Mouse (Mus musculus) midbrain, embryonic 16.5 days (tissue): Measurements from ENCODE around the gene Gm20388. TPM values are rescaled to one million over a fixed set of nuclear protein-coding genes. Genes with fewer than 3 reads are reported as not detected.

ENCODE experiments used
- ATAC-seq: fragments of 200-750 bp; cut with Nextera tagmentation; 2 replicates; pipeline ENCODE4 v1.8.0; 2017; ENCODE audit warnings: moderate TSS enrichment
- H3K27ac ChIP-seq: fragments of 300-500 bp; sonication (generic); 2 replicates; pipeline ENCODE4 v1.5.1; 2014; ENCODE audit warnings: mild to moderate bottlenecking, low read length, mixed read lengths
- H3K27me3 ChIP-seq: fragments of 300-500 bp; sonication (generic); 2 replicates; pipeline ENCODE4 v1.6.1; 2014; ENCODE audit warnings: low read depth, low read length, mixed read lengths; ENCODE audit not compliant: control insufficient read depth, insufficient read depth
- H3K36me3 ChIP-seq: fragments of 300-500 bp; sonication (generic); 2 replicates; pipeline ENCODE4 v1.6.1; 2014; ENCODE audit warnings: mild to moderate bottlenecking, low read length, moderate library complexity, mixed read lengths; ENCODE audit not compliant: control insufficient read depth, insufficient read depth
- H3K4me1 ChIP-seq: fragments of 300-500 bp; sonication (generic); 2 replicates; pipeline ENCODE4 v1.6.1; 2014; ENCODE audit warnings: mild to moderate bottlenecking, low read length, mixed read lengths; ENCODE audit not compliant: control insufficient read depth, insufficient read depth
- H3K4me2 ChIP-seq: fragments of 300-500 bp; sonication (generic); 2 replicates; pipeline ENCODE4 v1.6.1; 2014; ENCODE audit warnings: mild to moderate bottlenecking, low read length, mixed read lengths
- H3K4me3 ChIP-seq: fragments of 300-500 bp; sonication (generic); 2 replicates; pipeline ENCODE4 v1.5.1; 2014; ENCODE audit warnings: low read depth, mild to moderate bottlenecking, low read length, moderate library complexity, mixed read lengths
- H3K9ac ChIP-seq: fragments of 300-500 bp; sonication (generic); 2 replicates; pipeline ENCODE4 v1.6.1; 2014; ENCODE audit warnings: low read depth, low read length, mixed read lengths
- H3K9me3 ChIP-seq: fragments of 300-500 bp; sonication (generic); replicated peaks from 2 replicates; pipeline ENCODE4 v1.6.1; 2014; ENCODE audit warnings: mild to moderate bottlenecking, low read length, mixed read lengths; ENCODE audit not compliant: control insufficient read depth, poor library complexity, severe bottlenecking
- WGBS: fragments of 180-500 bp; shearing (Covaris S2); extraction: QIAGEN DNeasy Blood & Tissue Kit; methylation state at CpG from one replicate; pipeline ENCODE4 v1.1.7; 2014; 5-methylcytosine and 5-hydroxymethylcytosine counted together
- polyA plus RNA-seq: library from polyadenylated mRNA; unstranded; fragments of >200 nt; fragmentation: Nextera tagmentation; extraction: Ambion mirVana; gene quantifications from 2 replicates; pipeline ENCODE4 v1.2.1, GENCODE M21; 2015

The Gm20388 gene
- polyA plus RNA-seq, 1 experiment from 2014 or later, result 7.5 TPM

DNA sequence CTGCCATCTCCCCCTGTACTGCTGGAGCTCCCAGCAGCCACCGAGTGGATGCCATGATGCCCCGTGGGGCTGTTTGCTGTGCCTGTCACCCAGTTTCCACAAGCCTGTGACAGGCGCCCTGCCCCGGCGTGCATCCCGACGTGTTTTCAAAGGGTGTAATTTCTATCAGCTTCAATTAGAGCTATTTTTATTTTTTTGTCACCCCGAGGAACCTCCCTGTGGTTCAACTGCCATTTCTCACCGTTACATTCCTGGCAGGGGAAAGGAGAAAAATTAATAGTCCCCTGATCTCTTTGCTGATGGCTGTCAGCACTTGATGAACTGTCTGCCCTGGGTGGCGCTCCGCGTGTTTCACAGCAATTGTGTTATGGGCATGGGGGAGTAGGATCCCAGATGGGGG lies 432.9 kb downstream of the Gm20388 start:
- H3K27ac ChIP-seq, result peak overlapping the region; percentile 55
- WGBS, result 43% methylated on average over 12 of the region's 12 CpGs

DNA sequence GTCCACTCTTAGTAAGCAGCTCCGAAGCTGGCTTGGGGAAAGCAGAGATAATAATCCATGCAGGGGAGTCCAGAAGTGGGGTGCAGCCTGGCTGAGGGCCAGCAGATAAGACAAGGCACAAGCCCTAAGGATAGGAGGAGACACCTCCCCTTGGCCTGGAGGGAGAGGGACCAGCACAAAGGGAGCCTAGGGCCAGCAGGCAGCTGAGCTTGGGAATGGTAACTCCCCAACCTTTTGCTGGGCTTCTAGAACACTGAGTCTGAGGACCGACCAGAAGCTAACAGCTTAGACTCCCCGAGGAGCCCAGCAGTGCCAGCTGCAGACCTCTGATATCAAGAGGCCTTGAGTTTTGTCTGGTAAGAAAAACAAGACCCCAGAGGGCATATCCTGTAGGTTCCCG lies 433.5 kb downstream of the Gm20388 start:
- Histone ChIP-seq H3K27me3 (no peaks in the 10 kb centered on the region), H3K4me3 (no peak overlapping the region), H3K4me2 (no peak overlapping the region), H3K4me1 (peaks cover 47% of the 10 kb centered on the region), H3K27ac (peak overlapping the region; percentile 64), H3K36me3 (no peaks in the 10 kb centered on the region), H3K9me3 (no peaks in the 10 kb centered on the region), H3K9ac (peak overlapping the region; percentile 26; the same call in 1 of the 2 replicates)
- WGBS, result 14% methylated on average over 4 of the region's 4 CpGs
- no peak for ATAC-seq

More for the DNA sequence above, 432.9 kb downstream of the Gm20388 start:
- Histone ChIP-seq H3K9me3 (no peaks in the 10 kb centered on the region), H3K4me3 (no peak overlapping the region), H3K4me1 (peaks cover 42% of the 10 kb centered on the region), H3K27me3 (no peaks in the 10 kb centered on the region), H3K4me2 (no peak overlapping the region), H3K36me3 (no peaks in the 10 kb centered on the region), H3K9ac (no peak overlapping the region)
- ATAC-seq, result no peak

DNA sequence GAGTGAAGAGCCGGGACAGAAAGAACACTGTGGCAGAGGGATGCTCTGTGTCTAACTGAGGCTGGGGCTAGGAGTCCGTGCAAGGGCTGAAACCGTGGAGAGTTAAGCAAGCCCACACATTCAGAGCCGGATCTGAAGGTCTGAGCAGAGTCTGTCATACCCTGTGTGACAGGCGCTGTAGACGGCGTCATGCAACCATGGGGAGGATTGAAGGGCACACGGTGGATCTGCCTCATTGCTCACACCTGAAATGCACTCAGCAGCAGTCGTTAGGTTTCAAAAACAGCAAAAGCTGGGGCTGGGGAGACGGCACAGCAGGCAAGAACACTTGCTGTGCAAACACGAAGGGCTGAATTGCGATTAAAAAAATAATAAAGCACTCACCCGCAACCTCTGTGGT lies 433.9 kb downstream of the Gm20388 start:
- peak overlapping the region; percentile 64 for H3K27ac ChIP-seq
- no peaks in the 10 kb centered on the region for H3K36me3 ChIP-seq
- peaks cover 47% of the 10 kb centered on the region for H3K4me1 ChIP-seq
- WGBS, result 15% methylated on average over 13 of the region's 13 CpGs
- H3K27me3 ChIP-seq, result no peaks in the 10 kb centered on the region
- ATAC-seq, result no peak
- peak overlapping the region; percentile 26; the same call in 1 of the 2 replicates for H3K9ac ChIP-seq
- H3K4me2 ChIP-seq, result no peak overlapping the region
- H3K4me3 ChIP-seq, result no peak overlapping the region
- no peaks in the 10 kb centered on the region for H3K9me3 ChIP-seq

DNA sequence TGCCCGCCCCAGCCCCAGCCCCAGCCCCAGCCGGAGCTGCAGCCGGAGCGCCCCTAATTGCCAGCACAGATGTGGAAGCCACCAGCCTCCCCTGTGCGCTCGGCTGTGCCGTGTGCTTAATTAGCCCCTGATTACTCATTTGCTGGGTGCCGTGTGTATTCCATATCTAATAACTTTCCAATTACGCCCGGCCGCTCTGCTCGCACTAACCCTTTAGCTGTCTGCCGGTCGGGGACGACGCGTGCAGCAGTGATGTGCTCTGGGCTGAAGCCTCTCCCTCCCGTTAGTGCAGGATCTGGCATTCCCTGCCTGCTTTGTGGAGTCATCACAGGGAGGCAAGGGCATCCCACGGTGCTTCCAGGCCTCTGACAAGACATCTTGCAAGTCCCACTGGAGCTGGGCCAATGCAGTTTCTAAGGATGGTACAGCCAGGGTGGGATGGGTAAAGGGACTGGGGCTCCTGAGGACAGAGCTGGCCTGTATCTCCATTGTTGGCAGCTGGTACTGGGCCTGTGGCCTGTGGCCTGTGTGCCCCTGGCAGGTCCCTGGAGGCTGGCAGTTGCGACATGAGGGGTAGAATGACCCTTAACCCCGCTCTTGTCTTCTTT lies 437.2 kb downstream of the Gm20388 start:
- peak overlapping the region; percentile 19; the same call in 1 of the 2 replicates for H3K4me2 ChIP-seq
- WGBS, result 22% methylated on average over 21 of the region's 21 CpGs
- peak; percentile 49; the same call in 1 of the 2 replicates for ATAC-seq

DNA sequence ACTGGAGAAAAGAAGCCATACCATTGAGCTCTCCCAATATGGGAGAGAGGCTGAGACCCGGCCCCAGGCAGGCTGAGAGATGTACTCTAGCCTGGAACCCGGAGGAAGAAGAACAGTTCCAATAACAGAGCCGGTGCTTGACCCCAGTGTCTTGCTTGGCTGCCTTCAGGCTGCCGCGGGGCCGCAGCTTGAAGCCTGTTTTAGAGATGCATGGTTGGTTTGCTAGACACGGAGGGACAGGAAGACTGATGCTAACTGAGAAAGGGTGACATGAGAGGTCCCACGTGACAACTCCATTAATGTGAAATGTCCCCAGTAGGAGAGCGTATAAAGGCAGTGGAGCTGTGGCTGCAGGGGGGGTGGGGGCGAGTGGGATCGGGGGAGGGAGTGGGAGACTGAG lies 438.3 kb downstream of the Gm20388 start:
- no peak for ATAC-seq
- peaks cover 36% of the 10 kb centered on the region for H3K4me1 ChIP-seq
- no peak overlapping the region for H3K27ac ChIP-seq
- no peaks in the 10 kb centered on the region for H3K36me3 ChIP-seq
- no peak overlapping the region for H3K4me3 ChIP-seq
- no peak overlapping the region for H3K4me2 ChIP-seq
- no peak overlapping the region for H3K9ac ChIP-seq
- 23% methylated on average over 11 of the region's 11 CpGs for WGBS
- H3K9me3 ChIP-seq, result no peaks in the 10 kb centered on the region
- H3K27me3 ChIP-seq, result no peaks in the 10 kb centered on the region

More for the DNA sequence above, 437.2 kb downstream of the Gm20388 start:
- Histone ChIP-seq H3K9me3 (no peaks in the 10 kb centered on the region), H3K27ac (peak overlapping the region; percentile 74), H3K27me3 (no peaks in the 10 kb centered on the region), H3K4me3 (no peak overlapping the region), H3K9ac (peak overlapping the region; percentile 44), H3K36me3 (no peaks in the 10 kb centered on the region), H3K4me1 (peaks cover 40% of the 10 kb centered on the region)

DNA sequence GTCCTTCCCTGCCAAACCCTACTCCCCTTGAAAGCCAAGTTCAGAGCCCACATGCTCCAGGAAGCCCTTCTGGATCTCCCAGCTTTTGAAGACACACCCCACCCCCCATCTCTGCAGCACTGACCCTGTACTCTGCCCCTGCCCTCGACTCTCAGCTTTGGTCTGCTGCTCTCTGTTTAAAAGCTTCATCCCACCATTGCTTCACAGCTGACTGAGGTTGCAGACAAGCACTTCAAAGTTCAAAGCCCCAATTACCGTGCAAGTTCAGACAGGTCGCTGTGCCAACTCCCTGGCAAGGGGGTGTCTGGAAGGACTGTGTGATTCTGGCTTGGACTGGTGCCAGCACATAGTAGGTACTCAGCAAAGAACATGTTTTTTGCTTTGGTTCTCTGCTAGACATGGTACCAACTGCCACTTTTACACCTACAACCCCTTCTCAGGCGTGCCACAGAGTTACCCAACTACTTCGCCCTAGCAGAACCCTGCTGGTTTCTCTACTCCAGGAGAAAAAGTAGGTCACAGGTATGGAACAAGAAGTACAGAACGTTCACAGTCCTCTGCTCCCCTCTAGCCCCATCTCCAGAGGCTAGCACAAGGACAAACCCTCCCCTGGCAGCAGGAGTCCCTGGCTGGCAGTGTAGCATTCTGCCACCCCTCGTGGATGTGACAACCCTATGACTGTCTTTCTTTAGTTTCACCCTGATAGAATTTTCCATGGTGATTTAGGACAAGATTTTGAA lies 440.9 kb downstream of the Gm20388 start:
- H3K4me3 ChIP-seq, result no peak overlapping the region
- H3K9me3 ChIP-seq, result no peaks in the 10 kb centered on the region
- 54% methylated on average over 7 of the region's 7 CpGs for WGBS
- no peaks in the 10 kb centered on the region for H3K36me3 ChIP-seq
- H3K4me1 ChIP-seq, result peaks cover 30% of the 10 kb centered on the region
- no peak overlapping the region for H3K9ac ChIP-seq
- H3K27ac ChIP-seq, result no peak overlapping the region
- no peak for ATAC-seq
- H3K27me3 ChIP-seq, result no peaks in the 10 kb centered on the region
- no peak overlapping the region for H3K4me2 ChIP-seq

DNA sequence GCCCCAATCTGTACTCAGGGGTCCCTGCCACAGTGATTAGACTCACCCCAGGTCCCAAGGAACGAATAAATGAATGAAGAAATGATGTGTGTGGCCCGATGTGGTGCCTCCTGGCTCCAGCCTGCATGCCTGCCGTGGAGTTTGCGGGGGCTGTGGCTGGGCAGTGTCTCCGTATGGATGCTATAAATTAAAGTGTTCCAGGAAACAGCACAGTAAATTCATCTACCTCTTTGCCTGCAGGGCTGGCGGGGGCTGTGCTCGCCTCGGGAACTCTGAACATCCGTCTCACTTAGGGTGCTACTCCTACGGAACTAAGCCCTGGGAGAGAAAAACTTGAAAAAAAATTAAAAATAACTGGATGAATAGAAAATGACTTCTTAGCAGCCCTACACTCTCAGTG lies 441.5 kb downstream of the Gm20388 start:
- ATAC-seq, result no peak
- Histone ChIP-seq H3K36me3 (no peaks in the 10 kb centered on the region), H3K27ac (no peak overlapping the region), H3K9me3 (no peaks in the 10 kb centered on the region), H3K27me3 (no peaks in the 10 kb centered on the region), H3K9ac (no peak overlapping the region), H3K4me2 (no peak overlapping the region), H3K4me1 (peaks cover 30% of the 10 kb centered on the region), H3K4me3 (no peak overlapping the region)
- 63% methylated on average over 10 of the region's 10 CpGs for WGBS

DNA sequence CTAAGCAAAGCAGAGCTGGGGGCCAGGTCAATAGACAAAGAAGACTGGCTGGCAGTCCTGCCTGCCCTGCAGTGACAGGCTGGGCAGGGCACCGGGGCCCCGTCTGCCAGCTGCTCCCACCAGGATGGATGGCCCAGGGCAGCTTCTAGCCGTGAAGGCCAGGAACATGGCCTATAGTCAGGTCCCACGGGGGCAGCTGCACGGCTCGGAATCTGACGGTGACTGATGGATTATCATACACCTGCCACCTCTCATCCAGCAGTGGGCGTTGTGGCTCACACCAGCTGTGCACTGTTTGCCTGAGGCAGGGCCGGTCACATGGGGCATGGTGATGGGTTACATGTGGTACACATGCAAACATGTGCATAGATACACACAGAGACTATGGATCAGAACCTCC lies 445.4 kb downstream of the Gm20388 start:
- Histone ChIP-seq H3K9me3 (no peaks in the 10 kb centered on the region), H3K4me3 (no peak overlapping the region), H3K4me1 (peaks cover 15% of the 10 kb centered on the region), H3K9ac (no peak overlapping the region), H3K27me3 (no peaks in the 10 kb centered on the region), H3K27ac (no peak overlapping the region), H3K36me3 (no peaks in the 10 kb centered on the region), H3K4me2 (no peak overlapping the region)
- WGBS, result 52% methylated on average over 9 of the region's 9 CpGs
- no peak for ATAC-seq

DNA sequence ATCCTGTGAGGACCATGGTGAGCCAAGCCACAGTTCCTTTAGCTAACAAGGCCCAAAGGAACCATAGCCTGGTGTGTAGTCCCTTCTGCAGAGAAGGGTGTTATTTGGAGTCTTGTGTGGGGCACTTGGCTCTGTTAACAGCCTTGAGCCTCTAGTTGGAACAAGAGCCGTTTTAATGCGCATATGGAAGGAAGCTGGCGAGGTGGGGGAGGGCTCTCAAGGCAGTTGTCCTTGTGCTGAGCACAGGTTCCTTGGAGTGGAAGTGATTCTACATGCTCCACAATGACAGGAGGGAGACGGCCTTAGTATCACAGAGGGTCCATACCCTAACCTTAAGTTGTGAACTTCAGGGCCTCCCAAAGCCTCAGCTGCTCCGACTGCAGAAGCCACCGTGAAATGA lies 446.9 kb downstream of the Gm20388 start:
- WGBS, result 68% methylated on average over 6 of the region's 6 CpGs
- no peaks in the 10 kb centered on the region for H3K9me3 ChIP-seq
- no peak overlapping the region for H3K4me2 ChIP-seq
- H3K4me3 ChIP-seq, result no peak overlapping the region
- H3K27ac ChIP-seq, result no peak overlapping the region
- H3K4me1 ChIP-seq, result peaks cover 15% of the 10 kb centered on the region
- no peak for ATAC-seq
- H3K36me3 ChIP-seq, result no peaks in the 10 kb centered on the region
- H3K9ac ChIP-seq, result no peak overlapping the region
- H3K27me3 ChIP-seq, result no peaks in the 10 kb centered on the region
